Mouse (Mus musculus): ENCODE results near the gene Hcls1. TPM values are rescaled to one million over a fixed set of nuclear protein-coding genes. Genes with fewer than 3 reads are reported as not detected.

Gene Hcls1
- polyA plus RNA-seq, 1 experiment from 2014 or later: 1.1 TPM

GRCm38 (mm10) chr16:36926514-36927447, 8.0 kb upstream of the Hcls1 start:
- ATAC-seq (ENCODE audit: low FRiP score) (no peak), DNase-seq (ENCODE audit: low spot score, missing footprints) (no peak)
- no peak overlapping the region for H3K9ac ChIP-seq (ENCODE audit: low read length)
- no peaks in the 10 kb centered on the region for H3K4me1 ChIP-seq (ENCODE audit: control insufficient read depth, insufficient read depth, low read length)
- H3K4me2 ChIP-seq: no peak overlapping the region
- no peak overlapping the region for H3K27ac ChIP-seq (ENCODE audit: low read depth, low read length)
- WGBS: 91% methylated on average over 10 of the region's 10 CpGs
- no peaks in the 10 kb centered on the region for H3K27me3 ChIP-seq (ENCODE audit: control insufficient read depth, insufficient read depth, low read length)
- no peak overlapping the region for H3K4me3 ChIP-seq (ENCODE audit: low read depth, low read length)
- peaks cover 12% of the 10 kb centered on the region for H3K36me3 ChIP-seq (ENCODE audit: control insufficient read depth, insufficient read depth, low read length)
- H3K9me3 ChIP-seq (ENCODE audit: control insufficient read depth, low read length): no peaks in the 10 kb centered on the region

- Histone ChIP-seq H3K36me3 (ENCODE audit: control insufficient read depth, insufficient read depth, low read length) (peaks cover 12% of the 10 kb centered on the region), H3K4me1 (ENCODE audit: control insufficient read depth, insufficient read depth, low read length) (no peaks in the 10 kb centered on the region), H3K4me2 (no peak overlapping the region), H3K27ac (ENCODE audit: low read depth, low read length) (no peak overlapping the region), H3K4me3 (ENCODE audit: low read depth, low read length) (no peak overlapping the region), H3K9me3 (ENCODE audit: control insufficient read depth, low read length) (no peaks in the 10 kb centered on the region), H3K9ac (ENCODE audit: low read length) (no peak overlapping the region), H3K27me3 (ENCODE audit: control insufficient read depth, insufficient read depth, low read length) (no peaks in the 10 kb centered on the region)
- 89% methylated on average over 10 of the region's 10 CpGs for WGBS
- no peak for ATAC-seq (ENCODE audit: low FRiP score)
- no peak for DNase-seq (ENCODE audit: low spot score, missing footprints)
Observed at GRCm38 (mm10) chr16:36927495-36928105, 7.2 kb upstream of the Hcls1 start.

GRCm38 (mm10) chr16:36928106-36928500, 6.7 kb upstream of the Hcls1 start:
- no peak overlapping the region for H3K4me2 ChIP-seq
- no peak for ATAC-seq (ENCODE audit: low FRiP score)
- no peaks in the 10 kb centered on the region for H3K4me1 ChIP-seq (ENCODE audit: control insufficient read depth, insufficient read depth, low read length)
- no peak overlapping the region for H3K27ac ChIP-seq (ENCODE audit: low read depth, low read length)
- peaks cover 13% of the 10 kb centered on the region for H3K36me3 ChIP-seq (ENCODE audit: control insufficient read depth, insufficient read depth, low read length)
- no peaks in the 10 kb centered on the region for H3K9me3 ChIP-seq (ENCODE audit: control insufficient read depth, low read length)
- no peak for DNase-seq (ENCODE audit: low spot score, missing footprints)
- H3K4me3 ChIP-seq (ENCODE audit: low read depth, low read length): no peak overlapping the region
- no peak overlapping the region for H3K9ac ChIP-seq (ENCODE audit: low read length)
- no peaks in the 10 kb centered on the region for H3K27me3 ChIP-seq (ENCODE audit: control insufficient read depth, insufficient read depth, low read length)
- 96% methylated on average over 8 of the region's 8 CpGs for WGBS

GRCm38 (mm10) chr16:36929216-36929615, 5.6 kb upstream of the Hcls1 start:
- ATAC-seq (ENCODE audit: low FRiP score) (no peak), DNase-seq (ENCODE audit: low spot score, missing footprints) (no peak)
- Histone ChIP-seq H3K4me3 (ENCODE audit: low read depth, low read length) (no peak overlapping the region), H3K36me3 (ENCODE audit: control insufficient read depth, insufficient read depth, low read length) (peaks cover 13% of the 10 kb centered on the region), H3K4me2 (no peak overlapping the region), H3K4me1 (ENCODE audit: control insufficient read depth, insufficient read depth, low read length) (no peaks in the 10 kb centered on the region), H3K9ac (ENCODE audit: low read length) (no peak overlapping the region), H3K27me3 (ENCODE audit: control insufficient read depth, insufficient read depth, low read length) (no peaks in the 10 kb centered on the region), H3K9me3 (ENCODE audit: control insufficient read depth, low read length) (no peaks in the 10 kb centered on the region), H3K27ac (ENCODE audit: low read depth, low read length) (no peak overlapping the region)
- WGBS: 95% methylated on average over 7 of the region's 7 CpGs

GRCm38 (mm10) chr16:36930231-36931136, 4.3 kb upstream of the Hcls1 start:
- Histone ChIP-seq H3K27ac (ENCODE audit: low read depth, low read length) (no peak overlapping the region), H3K4me2 (no peak overlapping the region), H3K9ac (ENCODE audit: low read length) (no peak overlapping the region), H3K4me3 (ENCODE audit: low read depth, low read length) (no peak overlapping the region), H3K9me3 (ENCODE audit: control insufficient read depth, low read length) (no peaks in the 10 kb centered on the region), H3K27me3 (ENCODE audit: control insufficient read depth, insufficient read depth, low read length) (no peaks in the 10 kb centered on the region), H3K36me3 (ENCODE audit: control insufficient read depth, insufficient read depth, low read length) (peaks cover 13% of the 10 kb centered on the region), H3K4me1 (ENCODE audit: control insufficient read depth, insufficient read depth, low read length) (no peaks in the 10 kb centered on the region)
- DNase-seq (ENCODE audit: low spot score, missing footprints): no peak
- WGBS: 89% methylated on average over 11 of the region's 11 CpGs
- ATAC-seq (ENCODE audit: low FRiP score): no peak

GRCm38 (mm10) chr16:36931381-36931780, 3.4 kb upstream of the Hcls1 start:
- Histone ChIP-seq H3K4me1 (ENCODE audit: control insufficient read depth, insufficient read depth, low read length) (no peaks in the 10 kb centered on the region), H3K4me3 (ENCODE audit: low read depth, low read length) (no peak overlapping the region), H3K27me3 (ENCODE audit: control insufficient read depth, insufficient read depth, low read length) (no peaks in the 10 kb centered on the region), H3K27ac (ENCODE audit: low read depth, low read length) (no peak overlapping the region), H3K4me2 (no peak overlapping the region), H3K9me3 (ENCODE audit: control insufficient read depth, low read length) (no peaks in the 10 kb centered on the region), H3K9ac (ENCODE audit: low read length) (no peak overlapping the region), H3K36me3 (ENCODE audit: control insufficient read depth, insufficient read depth, low read length) (peaks cover 11% of the 10 kb centered on the region)
- DNase-seq (ENCODE audit: low spot score, missing footprints): no peak
- no peak for ATAC-seq (ENCODE audit: low FRiP score)
- 93% methylated on average over 10 of the region's 10 CpGs for WGBS

GRCm38 (mm10) chr16:36931976-36932375, 2.8 kb upstream of the Hcls1 start:
- Histone ChIP-seq H3K9ac (ENCODE audit: low read length) (no peak overlapping the region), H3K36me3 (ENCODE audit: control insufficient read depth, insufficient read depth, low read length) (peaks cover 10% of the 10 kb centered on the region), H3K27me3 (ENCODE audit: control insufficient read depth, insufficient read depth, low read length) (no peaks in the 10 kb centered on the region), H3K4me2 (no peak overlapping the region), H3K27ac (ENCODE audit: low read depth, low read length) (no peak overlapping the region), H3K9me3 (ENCODE audit: control insufficient read depth, low read length) (no peaks in the 10 kb centered on the region), H3K4me3 (ENCODE audit: low read depth, low read length) (no peak overlapping the region), H3K4me1 (ENCODE audit: control insufficient read depth, insufficient read depth, low read length) (no peaks in the 10 kb centered on the region)
- WGBS: 91% methylated on average over 3 of the region's 3 CpGs
- DNase-seq (ENCODE audit: low spot score, missing footprints) (no peak), ATAC-seq (ENCODE audit: low FRiP score) (no peak)

GRCm38 (mm10) chr16:36932546-36932945, 2.2 kb upstream of the Hcls1 start:
- Histone ChIP-seq H3K4me1 (ENCODE audit: control insufficient read depth, insufficient read depth, low read length) (no peaks in the 10 kb centered on the region), H3K27ac (ENCODE audit: low read depth, low read length) (no peak overlapping the region), H3K4me2 (no peak overlapping the region), H3K9me3 (ENCODE audit: control insufficient read depth, low read length) (no peaks in the 10 kb centered on the region), H3K27me3 (ENCODE audit: control insufficient read depth, insufficient read depth, low read length) (no peaks in the 10 kb centered on the region), H3K9ac (ENCODE audit: low read length) (no peak overlapping the region), H3K4me3 (ENCODE audit: low read depth, low read length) (no peak overlapping the region), H3K36me3 (ENCODE audit: control insufficient read depth, insufficient read depth, low read length) (peaks cover 10% of the 10 kb centered on the region)
- ATAC-seq (ENCODE audit: low FRiP score): no peak
- 92% methylated on average over 6 of the region's 6 CpGs for whole genome bisulfite sequencing
- DNase-seq (ENCODE audit: low spot score, missing footprints): no peak

Data from midbrain, embryonic 11.5 days (tissue).